ENCODE assay signal across 7 mouse cellular contexts in the genomic region with DNA sequence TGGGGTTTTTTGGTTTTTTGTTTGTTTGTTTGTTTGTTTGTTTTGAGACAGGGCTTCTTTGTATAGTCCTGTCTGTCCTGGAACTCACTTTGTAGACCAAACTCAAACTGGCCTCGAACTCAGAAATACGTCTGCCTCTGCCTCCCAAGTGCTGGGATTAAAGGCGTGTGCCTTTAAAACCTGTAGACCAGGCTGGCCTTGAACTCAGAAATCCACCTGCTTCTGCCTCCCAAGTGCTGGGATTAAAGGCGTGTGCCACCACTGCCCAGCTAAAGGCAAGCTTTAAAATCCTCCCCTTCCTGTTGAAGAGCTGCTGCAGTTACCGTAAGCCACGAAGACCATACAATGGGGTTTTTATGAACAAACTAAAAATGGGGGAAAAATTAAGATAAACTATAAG. TPM values are rescaled to one million over a fixed set of nuclear protein-coding genes. Genes with fewer than 3 reads are reported as not detected.
DNase-seq lines count a peak whose midpoint lies in the region; ATAC-seq lines count a peak whose summit lies in the region.
"Not testable (repeated sequence)": the region's sequence is repeated elsewhere in the genome, so short reads cannot be mapped to it uniquely, and the experiment has no call there.

Larp4 (plus strand) TSS at position 301 of the 400 bp plus-strand sequence.

- not testable (repeated sequence) for ATAC-seq in forebrain, embryonic 12.5 days (ENCODE audit: low FRiP score); hindbrain, embryonic 15.5 days (ENCODE audit: low FRiP score, low read depth); liver, embryonic 15.5 days (ENCODE audit: insufficient read depth); monocyte, adult 5-6 weeks (replicated peaks; ENCODE audit: insufficient number of reproducible peaks, low FRiP score, low TSS enrichment, poor library complexity, severe bottlenecking)

- H3K4me2 ChIP-seq in forebrain, embryonic 12.5 days; hindbrain, embryonic 15.5 days; liver, embryonic 15.5 days: not testable (repeated sequence)

- not testable (repeated sequence) for H3K27ac ChIP-seq in forebrain, embryonic 12.5 days; hindbrain, embryonic 15.5 days (replicated peaks)
- H3K27ac ChIP-seq in liver, embryonic 15.5 days (replicated peaks) = peak within 1 kb of the TSS; percentile 42

- 91% methylated on average over 6 of the region's 6 CpGs for WGBS in forebrain, embryonic 12.5 days
- WGBS in hindbrain, embryonic 15.5 days = 91% methylated on average over 6 of the region's 6 CpGs
- 74% methylated on average over 6 of the region's 6 CpGs for WGBS in liver, embryonic 15.5 days (ENCODE audit: insufficient replicate concordance)

- H3K36me3 ChIP-seq in forebrain, embryonic 12.5 days (replicated peaks); hindbrain, embryonic 15.5 days; liver, embryonic 15.5 days (replicated peaks): not testable (repeated sequence)

- DNase-seq in adrenal gland, postnatal 36 days; heart, adult 8-10 months (ENCODE audit: low spot score); layer of hippocampus, postnatal 36 days: not testable (repeated sequence)

- not testable (repeated sequence) for H3K9me3 ChIP-seq in forebrain, embryonic 12.5 days; hindbrain, embryonic 15.5 days; liver, embryonic 15.5 days (replicated peaks)

- H3K27me3 ChIP-seq in forebrain, embryonic 12.5 days; hindbrain, embryonic 15.5 days; liver, embryonic 15.5 days: not testable (repeated sequence)

- not testable (repeated sequence) for H3K4me3 ChIP-seq in forebrain, embryonic 12.5 days (replicated peaks); hindbrain, embryonic 15.5 days; liver, embryonic 15.5 days (replicated peaks)

- not testable (repeated sequence) for H3K4me1 ChIP-seq in forebrain, embryonic 12.5 days
- peaks cover 13% of the 10 kb centered on the region for H3K4me1 ChIP-seq in hindbrain, embryonic 15.5 days (replicated peaks)
- H3K4me1 ChIP-seq in liver, embryonic 15.5 days (replicated peaks) = peaks cover 30% of the 10 kb centered on the region

- H3K9ac ChIP-seq in forebrain, embryonic 12.5 days; hindbrain, embryonic 15.5 days; liver, embryonic 15.5 days: not testable (repeated sequence)

RNA-seq across cellular contexts. Expression of gene Larp4, which starts in this region (rescaled TPM):
- total RNA-seq in adrenal gland, postnatal 36 days (2021) = 10 to 100 TPM; 85.8 to 91.6 TPM
- 41.5 and 43.8 TPM in 2 replicates for polyA plus RNA-seq in forebrain, embryonic 12.5 days (2016; fragmentation: Nextera tagmentation; extraction: Ambion mirVana)
- total RNA-seq in heart, adult 8-10 months (2022) = 10 to 100 TPM; 41.2 to 61.1 (median 53.9) TPM
- polyA plus RNA-seq in hindbrain, embryonic 15.5 days (2015; fragmentation: Nextera tagmentation; extraction: Ambion mirVana) = 19.4 and 22.1 TPM in 2 replicates
- total RNA-seq in layer of hippocampus, postnatal 36 days (2021) = 10 to 100 TPM; 46.6 to 52.1 TPM
- polyA plus RNA-seq in liver, embryonic 15.5 days (2015; fragmentation: Nextera tagmentation; extraction: Ambion mirVana) = 15.0 and 15.9 TPM in 2 replicates
- 49.3 to 57.6 TPM (median 49.7 TPM) in 3 replicates for total RNA-seq in monocyte, adult 5-6 weeks (2017)
